ENCODE assay signal across 14 mouse cellular contexts in the genomic region with DNA sequence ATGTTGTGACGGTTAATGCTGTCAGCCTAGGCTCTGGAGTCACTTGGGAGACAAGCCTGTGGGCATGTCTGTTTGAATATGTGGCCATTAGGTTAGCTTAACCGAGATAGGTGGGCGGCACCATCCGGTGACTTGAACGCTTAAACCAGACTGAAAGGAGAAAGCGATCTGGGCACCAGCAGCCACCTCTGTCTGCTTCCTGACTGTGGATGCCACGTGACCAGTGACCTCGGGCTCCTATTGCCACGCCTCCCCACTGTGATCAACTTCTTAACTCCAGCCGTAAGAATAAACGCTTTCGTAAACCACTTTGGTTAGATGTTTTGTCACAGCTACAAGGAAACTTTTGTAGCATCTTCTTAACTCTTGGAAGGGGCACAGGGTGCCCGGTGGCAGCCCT.
"Had no signal": no experiment of that assay in that cellular context is flagged by ENCODE, and none has a peak within 500 bp of the region (broad histone marks: within the 10 kb centered on the region; RNA-seq: fewer than 3 reads in every experiment).

No protein-coding gene starts in this region.

- H3K27me3 ChIP-seq: neural tube, embryonic 13.5 days had no signal

- H3K9me3 ChIP-seq: kidney, embryonic 15.5 days; limb, embryonic 13.5 days; liver, embryonic 12.5 days; midbrain, embryonic 12.5 days; neural tube, embryonic 13.5 days had no signal

- H3K4me1 ChIP-seq: liver, embryonic 12.5 days; midbrain, embryonic 12.5 days; neural tube, embryonic 13.5 days had no signal

- H3K36me3 ChIP-seq: kidney, embryonic 15.5 days; limb, embryonic 13.5 days; liver, embryonic 12.5 days; midbrain, embryonic 12.5 days; neural tube, embryonic 13.5 days had no signal

- H3K4me3 ChIP-seq: kidney, embryonic 15.5 days; limb, embryonic 13.5 days; liver, embryonic 12.5 days; midbrain, embryonic 12.5 days; neural tube, embryonic 13.5 days had no signal

- H3K9ac ChIP-seq: kidney, embryonic 15.5 days; limb, embryonic 13.5 days; liver, embryonic 12.5 days; midbrain, embryonic 12.5 days; neural tube, embryonic 13.5 days had no signal

- DNase-seq: kidney, adult 2 months; kidney, postnatal 14 days; left cerebral cortex, postnatal 4 days; retina, postnatal 1 day; right cerebral cortex, postnatal 4 days; spleen, adult 18-20 months; thymus, adult 2 months; thymus, postnatal 25 days had no signal

- ATAC-seq: liver, embryonic 12.5 days; midbrain, embryonic 16.5 days had no signal

- H3K27ac ChIP-seq: kidney, embryonic 15.5 days; limb, embryonic 13.5 days; liver, embryonic 12.5 days; midbrain, embryonic 12.5 days; neural tube, embryonic 13.5 days had no signal
